Mouse (Mus musculus): Measurements from ENCODE around the gene Cbx5.
A peak's percentile ranks its signal among the peaks of the same experiment; 100 is the strongest.

Gene Cbx5

GRCm38 (mm10) chr15:103214971-103215907, 24.4 kb downstream of the Cbx5 start:
- DNase-seq (ENCODE audit: low read depth, low spot score), result peak; percentile 96

GRCm38 (mm10) chr15:103214149-103214548, 25.5 kb downstream of the Cbx5 start:
- DNase-seq (ENCODE audit: low read depth, low spot score), result no peak

GRCm38 (mm10) chr15:103205156-103205555, 34.5 kb downstream of the Cbx5 start:
- no peak for DNase-seq (ENCODE audit: low read depth, low spot score)

- no peak for DNase-seq (ENCODE audit: low read depth, low spot score)
These were observed 37.4 kb downstream of the Cbx5 start for GRCm38 (mm10) chr15:103202088-103202793.

- DNase-seq (ENCODE audit: low read depth, low spot score), result no peak
These were observed 41.8 kb downstream of the Cbx5 start for GRCm38 (mm10) chr15:103197785-103198184.

GRCm38 (mm10) chr15:103196835-103197234, 42.8 kb downstream of the Cbx5 start:
- no peak for DNase-seq (ENCODE audit: low read depth, low spot score)

- no peak for DNase-seq (ENCODE audit: low read depth, low spot score)
These were observed 46.0 kb downstream of the Cbx5 start for GRCm38 (mm10) chr15:103193606-103194005.

GRCm38 (mm10) chr15:103190531-103191462, 48.8 kb downstream of the Cbx5 start:
- DNase-seq (ENCODE audit: low read depth, low spot score), result peak; percentile 43

- no peak for DNase-seq (ENCODE audit: low read depth, low spot score)
These were observed 49.5 kb downstream of the Cbx5 start for GRCm38 (mm10) chr15:103190083-103190482.

GRCm38 (mm10) chr15:103187803-103188202, 51.8 kb downstream of the Cbx5 start:
- DNase-seq (ENCODE audit: low read depth, low spot score), result no peak

- DNase-seq (ENCODE audit: low read depth, low spot score), result peak; percentile 62
These were observed 54.0 kb downstream of the Cbx5 start for GRCm38 (mm10) chr15:103185462-103186198.

- peak; percentile 74 for DNase-seq (ENCODE audit: low read depth, low spot score)
These were observed 55.7 kb downstream of the Cbx5 start for GRCm38 (mm10) chr15:103183651-103184610.

GRCm38 (mm10) chr15:103183135-103183534, 56.5 kb downstream of the Cbx5 start:
- peak; percentile 91 for DNase-seq (ENCODE audit: low read depth, low spot score)

GRCm38 (mm10) chr15:103182166-103182790, 57.3 kb downstream of the Cbx5 start:
- peak; percentile 91 for DNase-seq (ENCODE audit: low read depth, low spot score)

GRCm38 (mm10) chr15:103180406-103180805, 59.2 kb downstream of the Cbx5 start:
- DNase-seq (ENCODE audit: low read depth, low spot score), result peak; percentile 85

GRCm38 (mm10) chr15:103178767-103179166, 60.8 kb downstream of the Cbx5 start:
- DNase-seq (ENCODE audit: low read depth, low spot score), result no peak

- DNase-seq (ENCODE audit: low read depth, low spot score), result peak; percentile 54
These were observed 61.5 kb downstream of the Cbx5 start for GRCm38 (mm10) chr15:103178137-103178536.

GRCm38 (mm10) chr15:103177611-103178041, 62.0 kb downstream of the Cbx5 start:
- DNase-seq (ENCODE audit: low read depth, low spot score), result no peak

GRCm38 (mm10) chr15:103176874-103177421, 62.7 kb downstream of the Cbx5 start:
- peak; percentile 82 for DNase-seq (ENCODE audit: low read depth, low spot score)

Measured in A20 (cell line).